Mouse (Mus musculus): Measurements from ENCODE around the gene Slc22a8. TPM values are rescaled to one million over a fixed set of nuclear protein-coding genes. Genes with fewer than 3 reads are reported as not detected.
A peak's percentile ranks its signal among the peaks of the same experiment; 100 is the strongest.

Slc22a8 gene
- polyA plus RNA-seq, 1 experiment from 2014 or later = 3.8 TPM

- Histone ChIP-seq H3K4me3 (no peak overlapping the region), H3K36me3 (no peaks in the 10 kb centered on the region), H3K27me3 (no peaks in the 10 kb centered on the region), H3K9me3 (no peaks in the 10 kb centered on the region), H3K27ac (replicated peaks) (no peak overlapping the region), H3K9ac (no peak overlapping the region), H3K4me2 (no peak overlapping the region), H3K4me1 (replicated peaks) (no peaks in the 10 kb centered on the region)
- ATAC-seq (ENCODE audit: low read depth) = no peak
Observed at GRCm38 (mm10) chr19:8601922-8602321, 10.9 kb downstream of the Slc22a8 start.

GRCm38 (mm10) chr19:8602914-8603313, 11.9 kb downstream of the Slc22a8 start:
- Histone ChIP-seq H3K4me2 (no peak overlapping the region), H3K9me3 (no peaks in the 10 kb centered on the region), H3K4me1 (replicated peaks) (no peaks in the 10 kb centered on the region), H3K4me3 (no peak overlapping the region), H3K9ac (no peak overlapping the region), H3K27me3 (no peaks in the 10 kb centered on the region), H3K36me3 (no peaks in the 10 kb centered on the region), H3K27ac (replicated peaks) (no peak overlapping the region)
- no peak for ATAC-seq (ENCODE audit: low read depth)
- WGBS = 73% methylated on average over 3 of the region's 3 CpGs

GRCm38 (mm10) chr19:8604536-8605240, 13.6 kb downstream of the Slc22a8 start:
- H3K9me3 ChIP-seq = no peaks in the 10 kb centered on the region
- H3K27ac ChIP-seq (replicated peaks) = no peak overlapping the region
- H3K36me3 ChIP-seq = no peaks in the 10 kb centered on the region
- H3K9ac ChIP-seq = no peak overlapping the region
- no peak overlapping the region for H3K4me2 ChIP-seq
- 94% methylated on average over 8 of the region's 8 CpGs for WGBS
- H3K4me1 ChIP-seq (replicated peaks) = no peaks in the 10 kb centered on the region
- H3K4me3 ChIP-seq = no peak overlapping the region
- no peaks in the 10 kb centered on the region for H3K27me3 ChIP-seq
- no peak for ATAC-seq (ENCODE audit: low read depth)

GRCm38 (mm10) chr19:8605241-8605558, 14.1 kb downstream of the Slc22a8 start:
- no peaks in the 10 kb centered on the region for H3K36me3 ChIP-seq
- H3K27me3 ChIP-seq = no peaks in the 10 kb centered on the region
- 84% methylated on average over 3 of the region's 3 CpGs for WGBS
- H3K4me1 ChIP-seq (replicated peaks) = no peaks in the 10 kb centered on the region
- H3K4me3 ChIP-seq = no peak overlapping the region
- H3K9me3 ChIP-seq = no peaks in the 10 kb centered on the region
- no peak overlapping the region for H3K9ac ChIP-seq
- H3K4me2 ChIP-seq = no peak overlapping the region
- ATAC-seq (ENCODE audit: low read depth) = no peak
- no peak overlapping the region for H3K27ac ChIP-seq (replicated peaks)

GRCm38 (mm10) chr19:8611358-8612123, 20.5 kb downstream of the Slc22a8 start:
- H3K9me3 ChIP-seq = no peaks in the 10 kb centered on the region
- H3K36me3 ChIP-seq = no peaks in the 10 kb centered on the region
- WGBS = 84% methylated on average over 8 of the region's 8 CpGs
- H3K27ac ChIP-seq (replicated peaks) = no peak overlapping the region
- no peaks in the 10 kb centered on the region for H3K4me1 ChIP-seq (replicated peaks)
- 0 out of 2 replicates have a peak, but pooled peaks have one; percentile 40 for ATAC-seq (ENCODE audit: low read depth)
- H3K9ac ChIP-seq = no peak overlapping the region
- no peak overlapping the region for H3K4me2 ChIP-seq
- H3K27me3 ChIP-seq = no peaks in the 10 kb centered on the region
- no peak overlapping the region for H3K4me3 ChIP-seq

- no peak for ATAC-seq (ENCODE audit: low read depth)
- Histone ChIP-seq H3K4me3 (no peak overlapping the region), H3K27me3 (no peaks in the 10 kb centered on the region), H3K4me1 (replicated peaks) (no peaks in the 10 kb centered on the region), H3K27ac (replicated peaks) (no peak overlapping the region), H3K9ac (no peak overlapping the region), H3K36me3 (no peaks in the 10 kb centered on the region), H3K4me2 (no peak overlapping the region), H3K9me3 (no peaks in the 10 kb centered on the region)
- 78% methylated on average over 2 of the region's 2 CpGs for WGBS
Observed at GRCm38 (mm10) chr19:8613111-8613510, 22.1 kb downstream of the Slc22a8 start.

GRCm38 (mm10) chr19:8614343-8614742, 23.3 kb downstream of the Slc22a8 start:
- Histone ChIP-seq H3K9me3 (no peaks in the 10 kb centered on the region), H3K27me3 (no peaks in the 10 kb centered on the region), H3K4me2 (no peak overlapping the region), H3K4me1 (replicated peaks) (no peaks in the 10 kb centered on the region), H3K9ac (no peak overlapping the region), H3K27ac (replicated peaks) (no peak overlapping the region), H3K36me3 (no peaks in the 10 kb centered on the region), H3K4me3 (no peak overlapping the region)
- 63% methylated on average over 2 of the region's 2 CpGs for WGBS
- no peak for ATAC-seq (ENCODE audit: low read depth)

GRCm38 (mm10) chr19:8616314-8616713, 25.3 kb downstream of the Slc22a8 start:
- no peaks in the 10 kb centered on the region for H3K27me3 ChIP-seq
- no peak for ATAC-seq (ENCODE audit: low read depth)
- no peaks in the 10 kb centered on the region for H3K36me3 ChIP-seq
- H3K27ac ChIP-seq (replicated peaks) = no peak overlapping the region
- H3K4me2 ChIP-seq = no peak overlapping the region
- H3K9ac ChIP-seq = no peak overlapping the region
- H3K4me1 ChIP-seq (replicated peaks) = no peaks in the 10 kb centered on the region
- 82% methylated on average over 4 of the region's 4 CpGs for WGBS
- H3K9me3 ChIP-seq = no peaks in the 10 kb centered on the region
- no peak overlapping the region for H3K4me3 ChIP-seq

- ATAC-seq (ENCODE audit: low read depth) = no peak
- Histone ChIP-seq H3K9me3 (no peaks in the 10 kb centered on the region), H3K27ac (replicated peaks) (no peak within 1 kb of the TSS), H3K4me1 (replicated peaks) (no peaks in the 10 kb centered on the region), H3K36me3 (no peaks in the 10 kb centered on the region), H3K4me3 (no peak within 1 kb of the TSS), H3K27me3 (no peaks in the 10 kb centered on the region), H3K4me2 (no peak within 1 kb of the TSS), H3K9ac (no peak within 1 kb of the TSS)
- 31% methylated on average over 7 of the region's 7 CpGs for WGBS
Observed at GRCm38 (mm10) chr19:8617904-8618303, 26.9 kb downstream of the Slc22a8 start, which contains the start of gene Slc22a6. TSS of gene Slc22a6 (plus strand) at chr19:8618039.

GRCm38 (mm10) chr19:8621098-8621497, 30.0 kb downstream of the Slc22a8 start:
- Histone ChIP-seq H3K9me3 (no peaks in the 10 kb centered on the region), H3K9ac (no peak overlapping the region), H3K36me3 (no peaks in the 10 kb centered on the region), H3K27ac (replicated peaks) (no peak overlapping the region), H3K4me3 (no peak overlapping the region), H3K27me3 (no peaks in the 10 kb centered on the region), H3K4me1 (replicated peaks) (no peaks in the 10 kb centered on the region), H3K4me2 (no peak overlapping the region)
- 89% methylated on average over 7 of the region's 7 CpGs for WGBS
- ATAC-seq (ENCODE audit: low read depth) = no peak

- no peak overlapping the region for H3K9ac ChIP-seq
- WGBS = 82% methylated on average over 2 of the region's 2 CpGs
Observed at GRCm38 (mm10) chr19:8630249-8630648, 39.2 kb downstream of the Slc22a8 start.

GRCm38 (mm10) chr19:8630826-8631225, 39.8 kb downstream of the Slc22a8 start:
- Histone ChIP-seq H3K9ac (no peak overlapping the region), H3K36me3 (no peaks in the 10 kb centered on the region), H3K4me1 (replicated peaks) (no peaks in the 10 kb centered on the region), H3K27ac (replicated peaks) (no peak overlapping the region), H3K4me3 (no peak overlapping the region), H3K27me3 (no peaks in the 10 kb centered on the region), H3K9me3 (no peaks in the 10 kb centered on the region), H3K4me2 (no peak overlapping the region)
- no peak for ATAC-seq (ENCODE audit: low read depth)
- WGBS = 80% methylated on average over 6 of the region's 6 CpGs

More at GRCm38 (mm10) chr19:8630249-8630648, 39.2 kb downstream of the Slc22a8 start:
- Histone ChIP-seq H3K36me3 (no peaks in the 10 kb centered on the region), H3K9me3 (no peaks in the 10 kb centered on the region), H3K4me3 (no peak overlapping the region), H3K4me2 (no peak overlapping the region), H3K4me1 (replicated peaks) (no peaks in the 10 kb centered on the region), H3K27ac (replicated peaks) (no peak overlapping the region), H3K27me3 (no peaks in the 10 kb centered on the region)
- ATAC-seq (ENCODE audit: low read depth) = no peak
